Mouse (Mus musculus): ENCODE results near the gene Abi3. TPM values are rescaled to one million over a fixed set of nuclear protein-coding genes. Genes with fewer than 3 reads are reported as not detected.

The Abi3 gene
- total and polyA plus RNA-seq, 3 experiments = 7.9 to 23.2 (median 11.4) TPM

GRCm38 (mm10) chr11:95844935-95845334 is 2.7 kb upstream of the Abi3 start:
- TF ChIP-seq EP300 (IDR thresholded peaks at IDR 0.05; ENCODE audit: insufficient read depth, low read depth, low read length) (no peak), CTCF (IDR thresholded peaks at IDR 0.05) (no peak), POLR2A (IDR thresholded peaks at IDR 0.05; ENCODE audit: insufficient read depth, low read depth, low read length) (no peak)

GRCm38 (mm10) chr11:95843421-95843950 is 1.2 kb upstream of the Abi3 start:
- 48% methylated on average over 6 of the region's 6 CpGs for WGBS
- H3K27me3 ChIP-seq (ENCODE audit: control insufficient read depth, insufficient read depth, low read length) = no peaks in the 10 kb centered on the region
- peak in 1 of 2 experiments; percentile 40 for DNase-seq
- H3K36me3 ChIP-seq (ENCODE audit: control insufficient read depth, insufficient read depth, low read length) = no peaks in the 10 kb centered on the region
- no peak for TF ChIP-seq CTCF (IDR thresholded peaks at IDR 0.05)
- no peak for TF ChIP-seq EP300 (IDR thresholded peaks at IDR 0.05; ENCODE audit: insufficient read depth, low read depth, low read length)
- TF ChIP-seq POLR2A (IDR thresholded peaks at IDR 0.05; ENCODE audit: insufficient read depth, low read depth, low read length) = no peak
- H3K4me1 ChIP-seq (ENCODE audit: control insufficient read depth, insufficient read depth, low read length) = peaks cover 12% of the 10 kb centered on the region
- peak overlapping the region; percentile 85 for H3K27ac ChIP-seq
- H3K79me2 ChIP-seq (replicated peaks; ENCODE audit: control insufficient read depth, insufficient read depth, low read length) = no peaks in the 10 kb centered on the region; the same call in 1 of the 2 replicates
- peak overlapping the region; percentile 67 for H3K4me3 ChIP-seq
- intact Hi-C loops (cut with DNase I) = no loop called here
- peak overlapping the region; percentile 54 for H3K9ac ChIP-seq (ENCODE audit: low read depth, low read length)

More at GRCm38 (mm10) chr11:95844935-95845334, 2.7 kb upstream of the Abi3 start:
- Histone ChIP-seq H3K4me1 (ENCODE audit: control insufficient read depth, insufficient read depth, low read length) (peaks cover 8% of the 10 kb centered on the region), H3K36me3 (ENCODE audit: control insufficient read depth, insufficient read depth, low read length) (no peaks in the 10 kb centered on the region), H3K4me3 (no peak overlapping the region), H3K9ac (ENCODE audit: low read depth, low read length) (no peak overlapping the region), H3K27ac (peak overlapping the region; percentile 17; the same call in 1 of the 2 replicates), H3K27me3 (ENCODE audit: control insufficient read depth, insufficient read depth, low read length) (no peaks in the 10 kb centered on the region), H3K79me2 (replicated peaks; ENCODE audit: control insufficient read depth, insufficient read depth, low read length) (no peaks in the 10 kb centered on the region; the same call in 1 of the 2 replicates)
- DNase-seq = no peak
- WGBS = 46% methylated on average over 4 of the region's 4 CpGs
- intact Hi-C loops (cut with DNase I) = no loop called here

- Histone ChIP-seq H3K27ac (peak overlapping the region; percentile 85), H3K79me2 (replicated peaks; ENCODE audit: control insufficient read depth, insufficient read depth, low read length) (no peaks in the 10 kb centered on the region; the same call in 1 of the 2 replicates), H3K27me3 (ENCODE audit: control insufficient read depth, insufficient read depth, low read length) (no peaks in the 10 kb centered on the region), H3K4me3 (peak overlapping the region; percentile 67), H3K36me3 (ENCODE audit: control insufficient read depth, insufficient read depth, low read length) (no peaks in the 10 kb centered on the region), H3K4me1 (ENCODE audit: control insufficient read depth, insufficient read depth, low read length) (peaks cover 16% of the 10 kb centered on the region), H3K9ac (ENCODE audit: low read depth, low read length) (peak overlapping the region; percentile 54)
- no peak for TF ChIP-seq CTCF (IDR thresholded peaks at IDR 0.05)
- TF ChIP-seq POLR2A (IDR thresholded peaks at IDR 0.05; ENCODE audit: insufficient read depth, low read depth, low read length) = 0 out of 2 replicates have a peak, but pooled peaks have one; percentile 22
- TF ChIP-seq EP300 (IDR thresholded peaks at IDR 0.05; ENCODE audit: insufficient read depth, low read depth, low read length) = no peak
- whole genome bisulfite sequencing = 37% methylated on average over 5 of the region's 5 CpGs
- intact Hi-C loops (cut with DNase I) = no loop called here
- DNase-seq = no peak
Observed at GRCm38 (mm10) chr11:95842953-95843352, 677 bp upstream of the Abi3 start.

DNA sequence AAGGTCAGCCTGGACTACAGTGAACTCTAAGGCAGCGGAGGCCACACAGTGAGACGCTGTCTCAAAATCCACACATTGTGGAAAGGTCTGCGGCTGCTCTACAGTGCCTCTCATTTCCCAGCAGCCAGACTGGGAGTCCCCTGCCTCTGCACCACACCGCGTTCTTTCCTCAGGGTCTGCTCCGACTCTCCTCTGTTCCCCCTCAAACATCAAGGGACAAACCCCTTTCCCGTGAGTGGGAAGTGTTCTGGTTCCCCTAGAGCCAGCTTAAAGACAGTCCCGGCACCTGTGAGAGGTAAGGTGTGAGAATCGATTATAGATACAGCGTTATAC is 812 bp downstream of the Abi3 start:
- Histone ChIP-seq H3K79me2 (replicated peaks; ENCODE audit: control insufficient read depth, insufficient read depth, low read length) (no peaks in the 10 kb centered on the region; the same call in 1 of the 2 replicates), H3K27ac (peak overlapping the region; percentile 85), H3K4me1 (ENCODE audit: control insufficient read depth, insufficient read depth, low read length) (peaks cover 25% of the 10 kb centered on the region), H3K27me3 (ENCODE audit: control insufficient read depth, insufficient read depth, low read length) (no peaks in the 10 kb centered on the region), H3K4me3 (peak overlapping the region; percentile 67), H3K9ac (ENCODE audit: low read depth, low read length) (peak overlapping the region; percentile 81), H3K36me3 (ENCODE audit: control insufficient read depth, insufficient read depth, low read length) (no peaks in the 10 kb centered on the region)
- DNase-seq = peak in 1 of 2 experiments; percentile 36
- intact Hi-C loops (cut with DNase I) = no loop called here
- TF ChIP-seq CTCF (IDR thresholded peaks at IDR 0.05) (no peak), EP300 (IDR thresholded peaks at IDR 0.05; ENCODE audit: insufficient read depth, low read depth, low read length) (no peak), POLR2A (IDR thresholded peaks at IDR 0.05; ENCODE audit: insufficient read depth, low read depth, low read length) (no peak)
- WGBS = 48% methylated on average over 10 of the region's 10 CpGs

- TF ChIP-seq EP300 (IDR thresholded peaks at IDR 0.05; ENCODE audit: insufficient read depth, low read depth, low read length) (0 out of 2 replicates have a peak, but pooled peaks have one; percentile 5), POLR2A (IDR thresholded peaks at IDR 0.05; ENCODE audit: insufficient read depth, low read depth, low read length) (no peak), CTCF (IDR thresholded peaks at IDR 0.05) (no peak)
- intact Hi-C loops (cut with DNase I) = no loop called here
- Histone ChIP-seq H3K9ac (ENCODE audit: low read depth, low read length) (peak overlapping the region; percentile 81), H3K36me3 (ENCODE audit: control insufficient read depth, insufficient read depth, low read length) (peaks cover 3% of the 10 kb centered on the region; the same call in 1 of the 2 replicates), H3K79me2 (replicated peaks; ENCODE audit: control insufficient read depth, insufficient read depth, low read length) (no peaks in the 10 kb centered on the region; the same call in 1 of the 2 replicates), H3K27me3 (ENCODE audit: control insufficient read depth, insufficient read depth, low read length) (no peaks in the 10 kb centered on the region), H3K27ac (peak overlapping the region; percentile 85), H3K4me1 (ENCODE audit: control insufficient read depth, insufficient read depth, low read length) (peaks cover 30% of the 10 kb centered on the region), H3K4me3 (peak overlapping the region; percentile 67)
- DNase-seq = no peak
- WGBS = 42% methylated on average over 5 of the region's 5 CpGs
Observed at GRCm38 (mm10) chr11:95840694-95841497, 1.4 kb downstream of the Abi3 start.

Data from heart, adult 2 months (tissue).